ENCODE assay signal across 9 mouse cellular contexts in genomic region chr2:115852615-115853014, GRCm38 (mm10).
DNase-seq lines count a peak whose midpoint lies in the region; ATAC-seq lines count a peak whose summit lies in the region.
"Had no signal": no experiment of that assay in that cellular context is flagged by ENCODE, and none has a peak within 500 bp of the region (broad histone marks: within the 10 kb centered on the region; RNA-seq: fewer than 3 reads in every experiment).

No protein-coding gene starts in this region.

- H3K36me3 ChIP-seq in heart, embryonic 11.5 days (ENCODE audit: control insufficient read depth, insufficient read depth, low read length): no peaks in the 10 kb centered on the region

- 1% methylated on average over 22 of the region's 22 CpGs for WGBS in heart, embryonic 11.5 days (ENCODE audit: insufficient replicate concordance)

- ATAC-seq in cerebellum, adult (ENCODE audit: insufficient number of reproducible peaks, low FRiP score, low TSS enrichment): peak; percentile 18; the same call in 1 of the 2 replicates
- 0 out of 2 replicates have a peak, but pooled peaks have one; percentile 3 for ATAC-seq in heart, embryonic 11.5 days (replicated peaks; ENCODE audit: insufficient number of reproducible peaks, low FRiP score, low TSS enrichment)
- ATAC-seq in CD4-positive, CD25-positive, alpha-beta regulatory T cell, adult 4 months: no peak

- no peak for DNase-seq in cerebellum, postnatal 25 days
- DNase-seq in brain, adult 2 months (ENCODE audit: low read depth, low spot score): peak; percentile 55
- peak; percentile 30 to 45 for DNase-seq in kidney, adult 8-10 months
- DNase-seq in lung, postnatal 14 days: peak; percentile 15
- DNase-seq in yolk sac, embryonic 10.5 days (ENCODE audit: low spot score): peak; percentile 18

- H3K9me3 ChIP-seq in heart, embryonic 11.5 days (replicated peaks; ENCODE audit: control insufficient read depth, low read length): no peaks in the 10 kb centered on the region

- peak overlapping the region; percentile 66 for H3K4me2 ChIP-seq in heart, embryonic 11.5 days

- H3K4me3 ChIP-seq in heart, embryonic 11.5 days (ENCODE audit: low read depth, low read length): peak overlapping the region; percentile 41

- peaks cover 15% of the 10 kb centered on the region for H3K27me3 ChIP-seq in heart, embryonic 11.5 days (ENCODE audit: control insufficient read depth, insufficient read depth, low read length)

- no peak overlapping the region for H3K27ac ChIP-seq in heart, embryonic 11.5 days (ENCODE audit: low read depth, low read length)
- H3K27ac ChIP-seq: macrophage had no signal

- peaks cover 8% of the 10 kb centered on the region for H3K4me1 ChIP-seq in heart, embryonic 11.5 days (ENCODE audit: control insufficient read depth, insufficient read depth, low read length)

- peak overlapping the region; percentile 46; the same call in 1 of the 2 replicates for H3K9ac ChIP-seq in heart, embryonic 11.5 days (ENCODE audit: low read depth, low read length)

Comparison
In these comparisons a context has a peak if more than half of its experiments do, and no peak if none do; other contexts are left out.
1. DNase-seq: peak in brain, adult 2 months (single experiment), kidney, adult 8-10 months (2 of 2), lung, postnatal 14 days (single experiment) and yolk sac, embryonic 10.5 days (single experiment); none in cerebellum, postnatal 25 days (0 of 2).